Mouse (Mus musculus) brain, embryonic 18.5 days (tissue): ENCODE data around the gene Olfr881.

Source experiments
- DNase-seq: peaks from one replicate; pipeline ENCODE4 v3.0.0-alpha.2; 2012; ENCODE audit warnings: low read depth, low spot score

The Olfr881 gene

DNA sequence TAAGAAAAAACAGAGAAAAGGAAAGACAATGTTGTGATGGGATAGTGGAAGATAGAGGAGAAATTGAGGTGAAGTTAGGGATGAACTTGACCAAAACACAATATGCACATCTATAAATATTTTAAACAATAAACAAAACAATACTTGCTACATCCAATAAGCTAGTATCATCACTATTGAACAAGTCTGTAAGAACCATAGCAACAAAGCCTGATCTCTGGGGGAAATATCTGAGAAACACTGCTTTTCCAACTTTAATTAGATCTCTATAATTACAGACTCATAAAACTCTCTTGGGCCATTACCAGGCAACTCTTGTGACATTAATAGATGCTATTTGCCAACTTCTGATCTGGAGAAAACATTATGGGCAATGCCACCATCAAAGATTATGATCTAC is at the start of gene Olfr881:
Gene Olfr881 (plus strand): TSS at position 301 of the 400 bp plus-strand sequence.
- DNase-seq = no peak

- DNase-seq = no peak
Observed at GRCm38 (mm10) chr9:37998581-37999204, 7.1 kb downstream of the Olfr881 start.

DNA sequence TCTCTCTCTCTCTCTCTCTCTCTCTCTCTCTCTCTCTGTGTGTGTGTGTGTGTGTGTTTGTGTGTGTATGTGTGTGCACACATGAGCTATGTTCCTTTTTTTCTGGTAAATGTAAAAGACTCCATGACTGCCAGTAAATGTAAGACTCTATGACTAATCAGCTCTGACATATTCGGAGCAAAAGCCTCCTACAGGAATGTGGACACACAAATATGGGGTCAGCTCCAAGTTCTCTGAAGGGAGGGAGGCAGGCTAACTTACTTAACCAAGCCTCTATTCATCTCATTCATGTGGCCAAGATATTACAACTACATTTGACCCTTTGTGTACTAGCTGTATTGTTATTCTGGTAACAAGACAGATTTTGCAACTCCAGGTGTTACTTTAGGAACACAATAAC is 8.4 kb downstream of the Olfr881 start:
- DNase-seq = no peak

DNA sequence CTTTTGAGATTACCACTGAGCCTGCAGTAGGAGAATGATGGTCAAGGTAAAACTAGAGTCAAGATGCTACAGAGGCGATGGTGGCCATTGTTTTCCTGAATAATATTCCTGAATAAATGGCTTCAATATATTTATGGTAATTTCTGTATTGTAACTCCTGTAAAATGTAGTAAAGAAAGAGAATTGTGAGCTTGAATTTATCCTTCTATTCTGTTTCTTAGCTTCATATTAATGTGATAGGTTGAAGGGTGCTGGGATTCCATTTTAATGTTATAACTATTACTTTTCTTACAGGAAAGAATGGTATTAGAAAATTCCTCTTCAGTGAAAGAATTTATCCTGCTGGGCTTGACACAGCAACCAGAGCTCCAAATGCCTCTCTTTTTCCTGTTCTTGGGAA is 33.9 kb downstream of the Olfr881 start, which contains the start of gene Olfr883:
Gene Olfr883 (plus strand): TSS at position 301 of the 400 bp plus-strand sequence.
- DNase-seq = no peak
